Mouse (Mus musculus) thymus, adult 18-20 months (tissue): ENCODE results near the gene Tcta.
"Not testable (repeated sequence)": the region's sequence is repeated elsewhere in the genome, so short reads cannot be mapped to it uniquely, and the experiment has no call there.

Experiments used
- DNase-seq, 2 experiments: peaks; one replicate each; pipeline ENCODE4 v3.0.0; 2022; ENCODE audit warnings: mixed read lengths in 2 of 2

Gene Tcta

DNA sequence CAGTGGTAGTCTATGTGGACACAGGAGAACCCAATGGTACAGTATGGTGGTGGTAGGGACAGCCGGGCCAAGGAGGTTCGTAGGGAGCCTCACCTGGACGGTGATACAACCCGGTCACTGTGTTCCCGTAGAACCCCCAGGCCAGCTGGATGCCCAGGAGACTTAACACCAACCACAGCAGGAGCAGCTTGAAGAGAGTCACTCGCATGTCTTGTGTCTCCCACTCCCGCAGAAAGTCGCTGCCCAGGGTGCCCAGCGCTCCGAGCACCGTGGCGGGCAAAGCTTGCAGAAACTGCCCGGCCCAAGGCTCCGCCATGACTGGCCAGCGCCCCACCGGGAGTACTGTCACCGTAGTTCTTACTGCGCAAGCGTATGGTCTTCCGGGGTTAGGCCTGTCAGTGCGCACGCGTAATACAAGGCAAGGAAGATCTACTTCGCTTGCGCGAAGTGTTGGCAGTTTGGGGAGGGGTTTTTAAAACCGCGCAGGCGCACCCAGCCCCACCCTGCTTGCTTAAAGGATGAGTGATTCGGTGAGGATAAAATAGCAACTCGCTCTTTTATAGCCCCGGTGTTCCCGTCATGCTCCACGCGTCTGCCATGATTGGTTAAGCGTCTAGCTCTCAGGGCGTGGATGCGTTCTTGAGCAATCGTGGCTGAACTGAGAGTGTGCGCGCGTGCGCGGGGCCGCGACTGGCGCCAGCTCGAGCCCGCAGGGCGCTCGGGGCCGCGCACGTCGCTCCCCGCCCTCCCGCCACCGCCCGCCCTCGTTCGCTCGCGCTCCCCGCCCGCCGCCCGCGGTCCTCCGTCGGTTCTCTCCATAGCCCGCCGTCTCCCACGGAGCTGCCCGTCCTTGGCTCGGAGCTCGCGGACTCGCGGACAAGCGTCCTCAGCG lies at the start of gene Tcta, which contains the start of gene Rhoa:
TSS of gene Tcta (minus strand) at position 532 of the 892 bp plus-strand sequence.
TSS of gene Rhoa (plus strand) at position 501 of the 892 bp plus-strand sequence.
- DNase-seq: peak; percentile 99 to 100

- DNase-seq: no peak
Observed at GRCm38 (mm10) chr9:108349727-108350126, 43.8 kb upstream of the Tcta start.

GRCm38 (mm10) chr9:108348290-108348680 lies 42.3 kb upstream of the Tcta start:
- DNase-seq: no peak

DNA sequence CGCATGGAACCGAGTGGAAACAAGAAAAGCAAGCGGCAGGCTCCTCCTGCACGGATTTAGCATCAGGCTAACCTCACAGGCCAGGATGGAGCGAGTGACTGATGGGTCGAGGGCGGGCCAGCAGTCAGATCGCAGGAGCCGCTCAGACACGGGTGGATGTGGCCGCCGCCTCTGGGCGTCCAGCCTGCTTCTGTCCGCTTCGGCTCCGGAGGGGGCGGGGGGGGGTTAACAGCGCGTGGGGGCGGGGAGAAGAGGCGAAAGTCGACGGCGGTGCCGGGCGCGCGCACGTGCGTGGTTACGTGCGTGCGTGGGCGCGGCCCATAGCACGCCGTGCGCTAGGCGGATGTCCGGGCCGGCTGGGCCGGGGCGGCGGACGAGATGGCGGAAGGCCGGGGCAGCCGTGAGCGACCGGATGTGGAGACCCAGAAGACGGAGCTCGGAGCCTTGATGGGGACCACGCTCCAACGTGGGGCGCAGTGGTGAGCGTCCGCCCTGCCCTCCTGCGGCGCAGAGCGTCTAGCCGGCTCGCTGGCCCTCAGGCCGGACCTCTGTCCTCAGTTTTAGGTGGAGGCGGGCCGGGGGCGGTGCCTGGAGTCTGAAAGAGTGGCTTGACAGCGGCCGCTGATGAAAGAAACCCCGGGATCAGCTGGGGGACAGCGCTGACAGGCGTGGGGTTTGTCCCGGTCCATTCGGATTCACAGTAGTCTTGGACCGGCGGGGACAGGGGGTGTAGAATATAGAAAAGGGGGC lies 41.8 kb upstream of the Tcta start, which contains the start of gene Usp4:
TSS of gene Usp4 (plus strand) at position 314 of the 750 bp plus-strand sequence.
- peak; percentile 72 to 79 for DNase-seq

GRCm38 (mm10) chr9:108347024-108347423 lies 41.1 kb upstream of the Tcta start:
- DNase-seq: no peak

GRCm38 (mm10) chr9:108344471-108344870 lies 38.5 kb upstream of the Tcta start:
- DNase-seq: no peak

DNA sequence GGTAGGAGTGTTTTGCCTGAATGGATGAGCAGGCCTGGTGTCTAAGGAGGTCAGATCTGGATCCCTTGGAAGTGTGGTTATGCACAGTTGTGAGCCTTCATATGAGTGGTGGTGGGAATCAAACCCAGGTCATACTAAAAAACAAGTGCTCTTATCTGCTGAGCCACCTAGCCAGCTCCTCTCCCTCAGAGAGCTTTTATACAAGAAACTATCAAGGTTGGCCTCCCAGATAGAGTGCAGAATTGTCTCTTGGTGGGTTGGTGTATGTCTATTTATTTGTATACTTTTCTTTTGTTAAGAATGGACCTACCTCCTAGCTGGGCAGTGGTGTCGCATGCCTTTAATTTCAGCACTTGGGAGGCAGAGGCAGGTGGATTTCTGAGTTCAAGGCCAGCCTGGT lies 37.9 kb upstream of the Tcta start:
- no peak for DNase-seq

GRCm38 (mm10) chr9:108343331-108343730 lies 37.4 kb upstream of the Tcta start:
- DNase-seq: no peak

- no peak for DNase-seq
Observed at GRCm38 (mm10) chr9:108342301-108342831, 36.4 kb upstream of the Tcta start.

DNA sequence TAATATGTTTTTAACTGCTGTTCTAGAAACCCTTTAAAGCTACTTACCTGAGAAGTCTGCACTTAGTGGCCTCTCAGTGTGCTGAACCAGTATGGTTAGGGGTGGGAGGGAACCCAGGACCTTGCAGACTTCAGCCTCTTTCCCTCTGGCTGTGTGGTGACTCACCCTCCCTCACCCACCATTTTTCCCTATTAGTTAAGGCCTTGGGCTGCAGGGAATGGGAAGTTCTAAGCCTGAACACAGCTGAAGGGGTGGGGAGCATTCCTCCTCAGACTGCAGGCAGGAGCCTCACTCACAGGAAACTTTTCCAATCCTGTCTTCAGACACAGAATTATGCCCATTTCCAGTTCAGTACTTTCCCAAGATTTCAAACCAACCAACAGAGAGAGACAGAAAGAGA lies 35.8 kb upstream of the Tcta start:
- no peak for DNase-seq

GRCm38 (mm10) chr9:108341139-108341475 lies 35.1 kb upstream of the Tcta start:
- DNase-seq: no peak

DNA sequence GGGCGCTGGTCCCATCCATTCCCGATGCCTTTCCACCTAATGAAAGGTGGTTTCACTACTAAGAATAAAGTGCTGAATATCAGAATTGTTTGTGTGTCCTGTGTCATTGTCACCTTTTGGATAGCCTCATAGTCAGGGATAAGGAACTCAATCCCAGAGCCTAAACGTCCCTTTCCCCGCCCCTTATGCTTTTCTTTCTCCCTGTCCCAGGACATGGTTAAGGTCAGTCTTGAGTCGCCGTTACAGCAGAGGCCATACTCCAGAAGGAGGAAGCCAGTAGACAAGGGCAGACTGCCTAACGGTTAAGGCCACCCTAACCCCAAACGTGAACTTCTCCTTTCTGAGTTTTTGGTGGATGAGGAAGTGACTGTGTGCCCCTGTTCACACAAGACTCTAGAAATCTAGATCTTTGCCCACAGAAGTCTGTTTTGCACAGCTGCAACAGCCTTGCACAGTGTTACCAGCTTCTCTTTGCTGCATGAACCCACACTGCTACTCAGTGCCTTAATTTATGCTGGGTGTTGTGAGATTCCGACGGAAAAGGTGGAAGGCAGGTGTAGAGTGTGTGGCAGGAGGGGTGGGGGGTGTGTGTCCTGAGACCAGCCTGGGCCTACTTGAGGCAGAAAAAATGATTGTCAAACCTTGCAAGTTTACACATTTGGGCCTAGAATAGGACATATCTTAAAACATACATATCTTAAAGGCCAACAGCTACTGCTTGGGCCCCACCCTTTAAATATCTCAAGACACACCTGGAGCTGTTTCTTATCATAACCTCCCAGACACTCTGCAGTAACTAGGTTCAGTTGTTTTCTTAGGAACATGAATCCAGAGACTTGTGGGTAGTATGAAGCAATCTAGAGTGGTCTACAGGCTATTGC lies 34.5 kb upstream of the Tcta start:
- peak in 1 of 2 experiments; percentile 31 for DNase-seq

GRCm38 (mm10) chr9:108339886-108340257 lies 33.9 kb upstream of the Tcta start:
- no peak for DNase-seq

GRCm38 (mm10) chr9:108338886-108339781 lies 33.2 kb upstream of the Tcta start, which contains the start of gene Gpx1:
Gpx1 (plus strand) TSS chr9:108338903.
- DNase-seq: peak; percentile 89 to 92

DNA sequence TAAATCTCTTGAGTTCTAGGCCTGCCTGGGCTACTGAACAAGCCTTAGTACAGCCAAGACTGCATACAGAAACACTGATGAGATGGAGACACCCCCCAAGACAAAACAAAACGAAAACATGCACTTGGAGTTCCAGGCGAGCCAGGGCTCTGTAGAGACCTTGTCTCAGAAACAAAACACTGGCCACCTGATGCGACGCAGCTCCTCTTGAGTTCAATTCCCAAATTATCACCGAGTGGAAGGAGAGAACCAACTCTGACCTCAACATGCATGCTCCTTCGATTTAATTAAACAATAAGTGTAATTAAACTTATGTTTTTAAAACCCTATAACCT lies 32.6 kb upstream of the Tcta start:
- no peak for DNase-seq

- DNase-seq: no peak
Observed at GRCm38 (mm10) chr9:108337848-108338550, 32.0 kb upstream of the Tcta start.

- no peak for DNase-seq
Observed at GRCm38 (mm10) chr9:108325811-108326210, 19.9 kb upstream of the Tcta start.

GRCm38 (mm10) chr9:108324784-108325183 lies 18.8 kb upstream of the Tcta start:
- no peak for DNase-seq

GRCm38 (mm10) chr9:108322054-108322453 lies 16.1 kb upstream of the Tcta start:
- DNase-seq: not testable (repeated sequence)

DNA sequence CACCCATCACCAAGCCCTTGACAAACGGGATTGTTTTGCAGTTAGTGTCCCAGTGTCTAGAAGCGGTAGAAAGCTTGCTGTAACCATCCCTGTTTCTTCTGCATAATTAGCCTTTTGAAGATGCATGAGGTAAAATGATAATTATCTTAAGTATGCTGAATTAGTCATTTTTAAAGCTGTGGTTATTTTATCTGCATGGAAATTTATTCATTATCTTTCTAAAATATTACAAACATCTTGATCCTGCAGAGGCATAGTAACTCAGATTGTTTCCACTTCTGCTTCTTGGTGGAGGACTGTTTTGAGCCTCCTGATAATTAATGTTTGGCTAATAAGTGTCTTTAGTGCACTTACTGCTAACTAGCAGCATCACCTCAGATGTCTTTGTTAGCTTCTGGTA lies 12.5 kb upstream of the Tcta start:
- DNase-seq: no peak

- DNase-seq: no peak
Observed at GRCm38 (mm10) chr9:108317572-108317971, 11.6 kb upstream of the Tcta start.
